Mouse (Mus musculus): ENCODE data around the gene Grin2a. TPM values are rescaled to one million over a fixed set of nuclear protein-coding genes. Genes with fewer than 3 reads are reported as not detected.

Grin2a gene
- polyA plus RNA-seq, 1 experiment, result not detected

- H3K4me1 ChIP-seq (ENCODE audit: control insufficient read depth, insufficient read depth, low read length), result no peaks in the 10 kb centered on the region
- WGBS, result 92% methylated on average over 2 of the region's 2 CpGs
- no peak overlapping the region for H3K27ac ChIP-seq (ENCODE audit: insufficient read depth, low read depth, low read length)
- no peak overlapping the region for H3K4me3 ChIP-seq (ENCODE audit: insufficient read depth, low read depth, low read length)
- TF ChIP-seq POLR2A (IDR thresholded peaks at IDR 0.05; ENCODE audit: insufficient read depth, low read depth, low read length) (no peak), CTCF (IDR thresholded peaks at IDR 0.05; ENCODE audit: insufficient read depth, low read depth, low read length) (no peak)
These were observed 137.6 kb downstream of the Grin2a start for GRCm38 (mm10) chr16:9857758-9858157.

GRCm38 (mm10) chr16:9851265-9851988 is 143.9 kb downstream of the Grin2a start:
- TF ChIP-seq POLR2A (IDR thresholded peaks at IDR 0.05; ENCODE audit: insufficient read depth, low read depth, low read length), result no peak
- TF ChIP-seq CTCF (IDR thresholded peaks at IDR 0.05; ENCODE audit: insufficient read depth, low read depth, low read length), result no peak
- Histone ChIP-seq H3K4me1 (ENCODE audit: control insufficient read depth, insufficient read depth, low read length) (peaks cover 5% of the 10 kb centered on the region), H3K4me3 (ENCODE audit: insufficient read depth, low read depth, low read length) (no peak overlapping the region), H3K27ac (ENCODE audit: insufficient read depth, low read depth, low read length) (no peak overlapping the region)
- 48% methylated on average over 12 of the region's 12 CpGs for WGBS

DNA sequence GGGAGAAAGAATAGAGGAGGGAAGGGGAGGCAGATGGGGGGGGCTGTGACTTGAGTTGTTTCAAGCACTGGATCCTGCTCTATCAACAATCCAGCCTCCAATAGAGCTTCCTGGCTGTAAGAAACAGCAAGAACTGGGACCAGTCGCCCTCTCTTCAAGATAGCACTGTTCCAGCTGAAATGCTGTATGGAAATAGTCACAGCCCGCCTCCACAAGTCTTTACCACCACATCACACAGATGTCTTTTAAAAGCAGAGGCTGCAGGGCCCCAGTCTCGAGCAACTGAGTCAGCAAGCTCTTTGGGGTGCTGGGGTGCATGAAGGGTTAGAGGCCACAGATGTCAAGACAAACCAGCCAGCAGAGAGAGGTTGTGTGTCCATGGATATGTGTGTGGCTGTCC is 153.9 kb downstream of the Grin2a start:
- H3K4me3 ChIP-seq (ENCODE audit: insufficient read depth, low read depth, low read length), result no peak overlapping the region
- WGBS, result 46% methylated on average over 3 of the region's 3 CpGs
- TF ChIP-seq POLR2A (IDR thresholded peaks at IDR 0.05; ENCODE audit: insufficient read depth, low read depth, low read length) (no peak), CTCF (IDR thresholded peaks at IDR 0.05; ENCODE audit: insufficient read depth, low read depth, low read length) (no peak)
- peak overlapping the region; percentile 74 for H3K27ac ChIP-seq (ENCODE audit: insufficient read depth, low read depth, low read length)
- H3K4me1 ChIP-seq (ENCODE audit: control insufficient read depth, insufficient read depth, low read length), result peaks cover 8% of the 10 kb centered on the region; the same call in 1 of the 2 replicates

- TF ChIP-seq CTCF (IDR thresholded peaks at IDR 0.05; ENCODE audit: insufficient read depth, low read depth, low read length) (no peak), POLR2A (IDR thresholded peaks at IDR 0.05; ENCODE audit: insufficient read depth, low read depth, low read length) (no peak)
- 64% methylated on average over 8 of the region's 8 CpGs for WGBS
- H3K4me1 ChIP-seq (ENCODE audit: control insufficient read depth, insufficient read depth, low read length), result peaks cover 6% of the 10 kb centered on the region; the same call in 1 of the 2 replicates
- no peak overlapping the region for H3K4me3 ChIP-seq (ENCODE audit: insufficient read depth, low read depth, low read length)
- no peak overlapping the region for H3K27ac ChIP-seq (ENCODE audit: insufficient read depth, low read depth, low read length)
These were observed 158.8 kb downstream of the Grin2a start for GRCm38 (mm10) chr16:9836542-9836941.

DNA sequence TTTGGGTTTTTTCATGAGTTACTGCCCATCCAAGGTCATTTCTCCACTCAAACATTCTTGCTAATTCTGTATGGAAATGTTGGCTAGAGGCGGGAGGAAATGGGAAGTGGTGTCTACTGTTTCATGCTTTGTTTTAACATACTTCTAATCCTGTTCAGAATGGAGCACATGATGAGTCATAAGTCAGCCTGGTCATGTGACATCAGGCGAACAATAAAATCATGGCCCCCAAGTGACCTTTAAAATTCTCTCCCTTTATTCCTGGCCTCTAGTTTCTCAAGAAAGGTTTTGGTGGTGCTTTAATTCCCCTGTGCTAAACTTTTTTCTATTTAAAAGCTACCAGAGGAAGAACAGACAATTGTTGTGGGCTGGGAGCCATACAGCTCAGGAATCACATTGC is 161.1 kb downstream of the Grin2a start:
- H3K4me1 ChIP-seq (ENCODE audit: control insufficient read depth, insufficient read depth, low read length), result peaks cover 2% of the 10 kb centered on the region; the same call in 1 of the 2 replicates
- 64% methylated on average over 2 of the region's 2 CpGs for WGBS
- TF ChIP-seq POLR2A (IDR thresholded peaks at IDR 0.05; ENCODE audit: insufficient read depth, low read depth, low read length) (no peak), CTCF (IDR thresholded peaks at IDR 0.05; ENCODE audit: insufficient read depth, low read depth, low read length) (no peak)
- no peak overlapping the region for H3K4me3 ChIP-seq (ENCODE audit: insufficient read depth, low read depth, low read length)
- no peak overlapping the region for H3K27ac ChIP-seq (ENCODE audit: insufficient read depth, low read depth, low read length)

- WGBS, result 28% methylated on average over 2 of the region's 2 CpGs
- Histone ChIP-seq H3K4me3 (ENCODE audit: insufficient read depth, low read depth, low read length) (no peak overlapping the region), H3K4me1 (ENCODE audit: control insufficient read depth, insufficient read depth, low read length) (peaks cover 5% of the 10 kb centered on the region), H3K27ac (ENCODE audit: insufficient read depth, low read depth, low read length) (peak overlapping the region; percentile 85)
- TF ChIP-seq POLR2A (IDR thresholded peaks at IDR 0.05; ENCODE audit: insufficient read depth, low read depth, low read length) (no peak), CTCF (IDR thresholded peaks at IDR 0.05; ENCODE audit: insufficient read depth, low read depth, low read length) (no peak)
These were observed 170.3 kb downstream of the Grin2a start for GRCm38 (mm10) chr16:9825110-9825483.

- TF ChIP-seq POLR2A (IDR thresholded peaks at IDR 0.05; ENCODE audit: insufficient read depth, low read depth, low read length) (no peak), CTCF (IDR thresholded peaks at IDR 0.05; ENCODE audit: insufficient read depth, low read depth, low read length) (no peak)
- H3K4me3 ChIP-seq (ENCODE audit: insufficient read depth, low read depth, low read length), result no peak overlapping the region
- H3K27ac ChIP-seq (ENCODE audit: insufficient read depth, low read depth, low read length), result peak overlapping the region; percentile 91
- 63% methylated on average over 4 of the region's 4 CpGs for WGBS
- peaks cover 5% of the 10 kb centered on the region for H3K4me1 ChIP-seq (ENCODE audit: control insufficient read depth, insufficient read depth, low read length)
These were observed 170.8 kb downstream of the Grin2a start for GRCm38 (mm10) chr16:9824436-9825109.

GRCm38 (mm10) chr16:9823686-9824085 is 171.7 kb downstream of the Grin2a start:
- no peak overlapping the region for H3K4me3 ChIP-seq (ENCODE audit: insufficient read depth, low read depth, low read length)
- 0 out of 2 replicates have a peak overlapping the region, but pooled peaks have one; percentile 39 for H3K27ac ChIP-seq (ENCODE audit: insufficient read depth, low read depth, low read length)
- H3K4me1 ChIP-seq (ENCODE audit: control insufficient read depth, insufficient read depth, low read length), result peaks cover 7% of the 10 kb centered on the region
- TF ChIP-seq POLR2A (IDR thresholded peaks at IDR 0.05; ENCODE audit: insufficient read depth, low read depth, low read length), result no peak
- TF ChIP-seq CTCF (IDR thresholded peaks at IDR 0.05; ENCODE audit: insufficient read depth, low read depth, low read length), result no peak

DNA sequence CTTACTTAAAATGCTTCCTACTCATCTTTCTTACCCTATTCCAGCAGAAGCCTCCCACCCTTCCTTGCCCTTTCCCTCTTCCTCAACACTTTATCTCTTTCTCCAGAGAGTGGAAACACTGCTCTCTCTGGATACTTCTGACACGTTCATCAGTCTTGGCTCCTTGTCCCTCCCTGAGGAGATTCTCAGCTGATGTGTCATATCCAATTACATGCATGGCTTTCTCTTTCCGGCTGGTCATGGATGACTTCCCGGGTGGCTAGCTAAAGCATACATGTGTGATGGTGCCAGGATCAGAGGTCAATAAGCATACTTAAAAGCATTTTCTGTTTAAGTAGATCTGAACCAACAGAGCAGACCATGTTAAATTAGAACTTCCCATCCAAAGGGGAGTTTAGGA is 175.9 kb downstream of the Grin2a start:
- peaks cover 8% of the 10 kb centered on the region; the same call in 1 of the 2 replicates for H3K4me1 ChIP-seq (ENCODE audit: control insufficient read depth, insufficient read depth, low read length)
- H3K4me3 ChIP-seq (ENCODE audit: insufficient read depth, low read depth, low read length), result no peak overlapping the region
- 71% methylated on average over 3 of the region's 3 CpGs for WGBS
- TF ChIP-seq POLR2A (IDR thresholded peaks at IDR 0.05; ENCODE audit: insufficient read depth, low read depth, low read length) (no peak), CTCF (IDR thresholded peaks at IDR 0.05; ENCODE audit: insufficient read depth, low read depth, low read length) (no peak)
- no peak overlapping the region for H3K27ac ChIP-seq (ENCODE audit: insufficient read depth, low read depth, low read length)

All from olfactory bulb, adult 2 months (tissue).